Mouse (Mus musculus): ENCODE data around the gene 6030452D12Rik. TPM values are rescaled to one million over a fixed set of nuclear protein-coding genes. Genes with fewer than 3 reads are reported as not detected.

Gene 6030452D12Rik
- polyA plus RNA-seq (2015; fragmentation: Nextera tagmentation; extraction: Ambion mirVana), result not detected in 2 replicates

DNA sequence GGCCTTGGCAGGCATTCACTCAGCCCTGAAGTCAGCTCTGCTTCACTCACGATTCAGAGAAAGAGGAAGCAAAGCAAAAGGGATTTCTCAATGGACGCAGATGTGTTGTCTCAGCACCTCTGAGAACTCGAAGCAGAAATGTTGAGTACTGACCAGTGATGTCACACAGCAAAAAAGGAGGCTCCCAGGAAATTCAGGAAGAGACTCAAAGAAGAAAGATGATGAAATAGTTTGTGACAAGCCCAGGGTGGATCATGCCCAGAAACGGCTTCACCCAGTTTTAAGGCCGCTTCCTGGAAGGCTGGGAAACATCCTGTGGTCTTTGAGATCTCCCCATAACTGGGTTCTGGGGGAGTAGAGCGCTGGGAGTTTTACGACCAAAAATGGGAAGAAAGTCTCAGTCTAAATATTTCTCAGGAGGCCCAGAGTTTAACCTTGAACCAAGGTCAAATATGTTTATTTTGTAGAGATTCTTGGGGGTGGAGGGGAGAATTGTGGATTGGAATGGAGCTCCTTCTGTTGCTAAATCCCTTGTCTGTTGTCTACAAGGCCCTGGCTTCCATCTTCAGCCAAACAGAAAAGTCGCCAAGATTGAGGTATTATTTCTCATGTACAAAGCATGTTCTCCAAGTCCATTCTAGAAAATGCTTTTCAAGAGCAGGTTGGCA is at the start of gene 6030452D12Rik:
Gene 6030452D12Rik, plus strand, starts transcription at position 505 of the 668 bp plus-strand sequence.
- H3K4me2 ChIP-seq (ENCODE audit: low read depth, low read length), result no peak within 1 kb of the TSS
- H3K9me3 ChIP-seq (ENCODE audit: control insufficient read depth, low read length), result no peaks in the 10 kb centered on the region
- H3K27ac ChIP-seq (ENCODE audit: low read length), result peak within 1 kb of the TSS; percentile 54
- 0 out of 2 replicates have a peak, but pooled peaks cover 6% of the 10 kb centered on the region for H3K4me1 ChIP-seq (ENCODE audit: control insufficient read depth, insufficient read depth, low read length)
- no peak for ATAC-seq
- 41% methylated on average over 8 of the region's 8 CpGs for whole genome bisulfite sequencing
- no peak within 1 kb of the TSS for H3K9ac ChIP-seq (ENCODE audit: low read depth, low read length)
- no peaks in the 10 kb centered on the region for H3K36me3 ChIP-seq (ENCODE audit: control insufficient read depth, insufficient read depth, low read length)
- H3K27me3 ChIP-seq (replicated peaks; ENCODE audit: control insufficient read depth, insufficient read depth, low read length), result no peaks in the 10 kb centered on the region
- no peak within 1 kb of the TSS for H3K4me3 ChIP-seq (ENCODE audit: low read length)

- Histone ChIP-seq H3K36me3 (ENCODE audit: control insufficient read depth, insufficient read depth, low read length) (no peaks in the 10 kb centered on the region), H3K27ac (ENCODE audit: low read length) (no peak overlapping the region), H3K4me3 (ENCODE audit: low read length) (no peak overlapping the region), H3K4me2 (ENCODE audit: low read depth, low read length) (no peak overlapping the region), H3K27me3 (replicated peaks; ENCODE audit: control insufficient read depth, insufficient read depth, low read length) (no peaks in the 10 kb centered on the region), H3K4me1 (ENCODE audit: control insufficient read depth, insufficient read depth, low read length) (no peaks in the 10 kb centered on the region), H3K9me3 (ENCODE audit: control insufficient read depth, low read length) (no peaks in the 10 kb centered on the region), H3K9ac (ENCODE audit: low read depth, low read length) (no peak overlapping the region)
- peak; percentile 80 for ATAC-seq
- WGBS, result 66% methylated on average over 6 of the region's 6 CpGs
Observed at GRCm38 (mm10) chr8:106451301-106452085, 48.8 kb upstream of the 6030452D12Rik start.

GRCm38 (mm10) chr8:106452701-106453481 is 47.4 kb upstream of the 6030452D12Rik start:
- Histone ChIP-seq H3K9ac (ENCODE audit: low read depth, low read length) (no peak overlapping the region), H3K4me2 (ENCODE audit: low read depth, low read length) (no peak overlapping the region), H3K27me3 (replicated peaks; ENCODE audit: control insufficient read depth, insufficient read depth, low read length) (no peaks in the 10 kb centered on the region), H3K27ac (ENCODE audit: low read length) (no peak overlapping the region), H3K9me3 (ENCODE audit: control insufficient read depth, low read length) (no peaks in the 10 kb centered on the region), H3K4me3 (ENCODE audit: low read length) (no peak overlapping the region), H3K36me3 (ENCODE audit: control insufficient read depth, insufficient read depth, low read length) (no peaks in the 10 kb centered on the region), H3K4me1 (ENCODE audit: control insufficient read depth, insufficient read depth, low read length) (no peaks in the 10 kb centered on the region)
- 51% methylated on average over 12 of the region's 12 CpGs for WGBS
- no peak for ATAC-seq

DNA sequence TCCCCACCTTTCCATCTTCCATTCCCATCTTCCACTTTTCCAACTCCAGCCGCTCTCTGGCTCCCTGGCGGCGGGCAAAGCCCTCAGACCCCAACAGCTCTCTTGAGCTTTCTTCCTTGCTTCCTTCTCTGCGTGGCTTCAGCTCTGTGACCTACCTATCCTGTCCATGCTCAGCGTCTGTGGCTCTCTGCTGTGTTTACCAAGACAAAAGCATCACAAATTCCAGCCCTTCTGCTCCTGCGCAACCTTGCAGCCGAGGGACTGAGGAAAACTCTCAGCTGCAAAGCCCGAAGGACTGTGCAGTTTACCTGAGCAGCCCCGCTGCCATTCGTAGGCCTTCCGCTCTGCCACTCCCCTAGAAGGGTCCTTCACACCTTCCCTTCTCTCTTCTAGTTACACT is 46.3 kb upstream of the 6030452D12Rik start:
- no peaks in the 10 kb centered on the region for H3K9me3 ChIP-seq (ENCODE audit: control insufficient read depth, low read length)
- no peak for ATAC-seq
- no peaks in the 10 kb centered on the region for H3K27me3 ChIP-seq (replicated peaks; ENCODE audit: control insufficient read depth, insufficient read depth, low read length)
- H3K9ac ChIP-seq (ENCODE audit: low read depth, low read length), result no peak overlapping the region
- H3K27ac ChIP-seq (ENCODE audit: low read length), result no peak overlapping the region
- 65% methylated on average over 11 of the region's 11 CpGs for WGBS
- H3K4me3 ChIP-seq (ENCODE audit: low read length), result no peak overlapping the region
- no peaks in the 10 kb centered on the region for H3K36me3 ChIP-seq (ENCODE audit: control insufficient read depth, insufficient read depth, low read length)
- H3K4me1 ChIP-seq (ENCODE audit: control insufficient read depth, insufficient read depth, low read length), result no peaks in the 10 kb centered on the region
- H3K4me2 ChIP-seq (ENCODE audit: low read depth, low read length), result no peak overlapping the region

DNA sequence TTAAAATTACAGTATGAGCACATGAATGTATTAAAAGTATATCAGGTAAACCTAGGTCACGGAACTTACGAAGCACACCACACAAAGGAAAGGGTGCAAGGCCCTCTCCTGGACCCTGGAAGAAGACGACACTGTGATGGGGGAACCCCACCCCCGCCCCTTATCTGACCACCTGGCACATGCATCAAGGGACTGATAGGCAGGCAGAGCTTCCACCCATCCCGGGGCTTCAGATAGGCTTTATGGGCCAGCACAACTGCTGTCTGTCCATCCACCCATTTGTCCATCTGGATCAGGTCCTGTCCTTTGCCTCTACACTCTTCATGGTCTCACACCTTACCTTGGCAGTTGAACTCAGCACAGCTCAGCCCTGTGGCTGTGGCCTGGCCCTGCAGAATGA is 38.2 kb upstream of the 6030452D12Rik start:
- no peaks in the 10 kb centered on the region for H3K9me3 ChIP-seq (ENCODE audit: control insufficient read depth, low read length)
- H3K4me3 ChIP-seq (ENCODE audit: low read length), result no peak overlapping the region
- H3K36me3 ChIP-seq (ENCODE audit: control insufficient read depth, insufficient read depth, low read length), result no peaks in the 10 kb centered on the region
- no peak overlapping the region for H3K9ac ChIP-seq (ENCODE audit: low read depth, low read length)
- no peak overlapping the region for H3K27ac ChIP-seq (ENCODE audit: low read length)
- no peak overlapping the region for H3K4me2 ChIP-seq (ENCODE audit: low read depth, low read length)
- no peaks in the 10 kb centered on the region for H3K27me3 ChIP-seq (replicated peaks; ENCODE audit: control insufficient read depth, insufficient read depth, low read length)
- peaks cover 3% of the 10 kb centered on the region; the same call in 1 of the 2 replicates for H3K4me1 ChIP-seq (ENCODE audit: control insufficient read depth, insufficient read depth, low read length)
- no peak for ATAC-seq
- 65% methylated on average over 5 of the region's 5 CpGs for WGBS

DNA sequence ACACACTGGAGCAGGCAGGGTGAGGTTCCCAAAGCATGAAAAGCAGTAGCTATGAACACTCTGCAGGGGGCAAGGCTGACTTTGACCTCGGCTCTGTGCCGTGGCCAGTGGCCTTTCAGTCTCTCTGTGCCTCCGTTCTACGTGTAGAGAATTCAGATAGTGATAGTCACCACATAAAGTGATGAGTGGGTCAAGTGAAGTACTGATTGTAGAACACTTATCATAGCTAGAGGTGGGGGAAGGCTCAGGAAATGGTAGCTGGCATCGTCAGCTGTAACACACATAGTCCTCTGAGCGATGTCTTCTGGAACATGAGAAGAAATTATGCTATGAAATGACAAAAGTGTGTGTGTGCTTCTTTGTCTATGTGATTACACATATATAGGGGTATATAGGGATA is 36.5 kb upstream of the 6030452D12Rik start:
- Histone ChIP-seq H3K36me3 (ENCODE audit: control insufficient read depth, insufficient read depth, low read length) (no peaks in the 10 kb centered on the region), H3K9ac (ENCODE audit: low read depth, low read length) (no peak overlapping the region), H3K27me3 (replicated peaks; ENCODE audit: control insufficient read depth, insufficient read depth, low read length) (no peaks in the 10 kb centered on the region), H3K9me3 (ENCODE audit: control insufficient read depth, low read length) (no peaks in the 10 kb centered on the region), H3K27ac (ENCODE audit: low read length) (no peak overlapping the region), H3K4me1 (ENCODE audit: control insufficient read depth, insufficient read depth, low read length) (peaks cover 3% of the 10 kb centered on the region; the same call in 1 of the 2 replicates), H3K4me3 (ENCODE audit: low read length) (no peak overlapping the region), H3K4me2 (ENCODE audit: low read depth, low read length) (no peak overlapping the region)
- ATAC-seq, result no peak
- 84% methylated on average over 6 of the region's 6 CpGs for WGBS

- Histone ChIP-seq H3K9me3 (ENCODE audit: control insufficient read depth, low read length) (no peaks in the 10 kb centered on the region), H3K4me3 (ENCODE audit: low read length) (no peak overlapping the region), H3K4me2 (ENCODE audit: low read depth, low read length) (no peak overlapping the region), H3K9ac (ENCODE audit: low read depth, low read length) (no peak overlapping the region), H3K36me3 (ENCODE audit: control insufficient read depth, insufficient read depth, low read length) (no peaks in the 10 kb centered on the region), H3K27me3 (replicated peaks; ENCODE audit: control insufficient read depth, insufficient read depth, low read length) (no peaks in the 10 kb centered on the region), H3K4me1 (ENCODE audit: control insufficient read depth, insufficient read depth, low read length) (no peaks in the 10 kb centered on the region), H3K27ac (ENCODE audit: low read length) (no peak overlapping the region)
- ATAC-seq, result no peak
- 63% methylated on average over 7 of the region's 7 CpGs for WGBS
Observed at GRCm38 (mm10) chr8:106469485-106469884, 30.8 kb upstream of the 6030452D12Rik start.

- Histone ChIP-seq H3K4me2 (ENCODE audit: low read depth, low read length) (no peak overlapping the region), H3K9me3 (ENCODE audit: control insufficient read depth, low read length) (no peaks in the 10 kb centered on the region), H3K9ac (ENCODE audit: low read depth, low read length) (no peak overlapping the region), H3K27me3 (replicated peaks; ENCODE audit: control insufficient read depth, insufficient read depth, low read length) (no peaks in the 10 kb centered on the region), H3K36me3 (ENCODE audit: control insufficient read depth, insufficient read depth, low read length) (no peaks in the 10 kb centered on the region), H3K27ac (ENCODE audit: low read length) (no peak overlapping the region), H3K4me1 (ENCODE audit: control insufficient read depth, insufficient read depth, low read length) (no peaks in the 10 kb centered on the region), H3K4me3 (ENCODE audit: low read length) (no peak overlapping the region)
- ATAC-seq, result no peak
- WGBS, result 77% methylated on average over 5 of the region's 5 CpGs
Observed at GRCm38 (mm10) chr8:106474001-106474400, 26.3 kb upstream of the 6030452D12Rik start.

DNA sequence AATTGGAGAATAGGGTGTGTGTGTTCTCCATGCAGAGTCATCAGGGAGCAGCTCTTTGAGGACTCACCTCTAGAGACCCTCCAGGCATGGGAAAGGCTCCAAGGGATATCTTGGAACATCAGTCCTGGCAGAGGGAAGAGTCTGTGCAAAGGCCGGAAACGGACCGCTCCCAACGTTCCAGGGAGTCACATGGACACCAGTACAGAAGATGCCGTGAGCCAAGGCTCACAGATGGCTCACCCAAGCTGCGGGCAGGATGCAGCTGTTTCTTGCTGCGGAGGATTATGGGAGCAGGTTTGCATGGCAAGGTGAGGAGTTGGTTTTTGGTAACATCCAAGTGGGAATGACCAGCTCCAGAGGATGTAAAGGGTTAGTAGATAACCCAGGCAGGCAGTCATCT is 3.9 kb downstream of the 6030452D12Rik start:
- Histone ChIP-seq H3K27ac (ENCODE audit: low read length) (no peak overlapping the region), H3K27me3 (replicated peaks; ENCODE audit: control insufficient read depth, insufficient read depth, low read length) (no peaks in the 10 kb centered on the region), H3K4me1 (ENCODE audit: control insufficient read depth, insufficient read depth, low read length) (peaks cover 22% of the 10 kb centered on the region), H3K36me3 (ENCODE audit: control insufficient read depth, insufficient read depth, low read length) (no peaks in the 10 kb centered on the region), H3K4me3 (ENCODE audit: low read length) (no peak overlapping the region), H3K4me2 (ENCODE audit: low read depth, low read length) (no peak overlapping the region), H3K9ac (ENCODE audit: low read depth, low read length) (no peak overlapping the region), H3K9me3 (ENCODE audit: control insufficient read depth, low read length) (no peaks in the 10 kb centered on the region)
- ATAC-seq, result no peak
- WGBS, result 91% methylated on average over 7 of the region's 7 CpGs

Measured in intestine, embryonic 16.5 days (tissue).